Mouse (Mus musculus) CD4-positive helper T cell, adult 2 months (primary cell): ENCODE measurements around the gene Ifitm3.
"Not testable (repeated sequence)": the region's sequence is repeated elsewhere in the genome, so short reads cannot be mapped to it uniquely, and the experiment has no call there.

Source experiments
- DNase-seq: peaks from one replicate; pipeline ENCODE4 v3.0.0-alpha.2; 2012; ENCODE audit warnings: low read depth, missing footprints, low spot score

Ifitm3 gene

DNA sequence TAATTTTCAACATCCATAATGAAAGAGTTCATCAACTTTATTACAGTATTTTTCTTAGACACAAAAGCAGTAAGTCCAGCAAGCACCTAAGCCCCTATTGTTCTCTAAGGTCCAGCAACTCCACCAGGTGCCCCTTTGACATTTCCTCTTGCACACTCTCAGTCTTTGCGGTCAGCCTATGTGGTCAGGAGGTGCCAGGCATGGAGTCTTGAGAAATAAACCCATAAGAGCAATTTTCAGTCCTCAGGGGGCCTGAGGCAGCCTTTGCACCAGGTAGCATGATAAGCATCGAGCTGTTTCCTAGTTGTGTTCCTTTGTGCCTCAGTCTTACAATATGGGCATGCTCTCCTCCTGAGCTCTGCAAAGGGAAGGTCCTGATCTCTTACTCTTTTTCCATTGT is 26.1 kb upstream of the Ifitm3 start:
- DNase-seq, result not testable (repeated sequence)

DNA sequence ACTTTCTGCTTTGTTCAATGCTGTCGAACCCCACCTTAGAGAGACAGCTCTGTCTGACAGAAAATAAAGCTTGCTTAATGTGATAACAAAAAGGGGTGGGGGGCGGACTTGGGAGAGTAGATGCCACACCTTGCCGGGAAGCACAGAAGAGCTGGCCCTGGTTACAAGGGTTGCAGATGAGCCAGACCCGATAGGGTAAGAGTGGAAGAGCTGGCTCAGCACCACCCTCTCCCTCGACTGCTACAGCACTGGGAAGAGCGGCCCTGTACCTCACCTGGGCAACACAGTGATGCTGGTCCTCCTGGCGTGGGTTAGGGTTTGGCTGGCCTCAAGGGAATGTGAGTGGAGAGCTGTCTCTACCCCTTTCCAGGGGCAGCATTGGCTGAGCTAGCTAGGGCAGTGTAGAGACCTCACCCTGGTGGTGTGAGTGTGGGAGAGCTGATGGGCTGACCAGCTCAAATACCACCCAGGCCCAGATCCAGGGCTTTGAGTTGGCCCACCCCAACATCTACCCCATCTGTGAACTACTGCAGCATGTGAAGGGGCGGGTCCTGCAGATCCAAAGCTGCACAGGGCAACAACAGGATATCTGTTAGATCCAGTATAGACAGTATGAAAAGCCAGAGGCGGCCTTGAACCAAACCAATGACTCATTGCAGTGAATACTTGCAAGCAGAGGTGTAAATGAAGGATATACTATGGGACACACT is 22.0 kb upstream of the Ifitm3 start:
- no peak for DNase-seq

- DNase-seq, result no peak
Measured at GRCm38 (mm10) chr7:141030390-141030789, 19.8 kb upstream of the Ifitm3 start.

- no peak for DNase-seq
Measured at GRCm38 (mm10) chr7:141028831-141029230, 18.3 kb upstream of the Ifitm3 start, which contains the start of gene Gm17387. Gene Gm17387 (plus strand): TSS chr7:141029131.

DNA sequence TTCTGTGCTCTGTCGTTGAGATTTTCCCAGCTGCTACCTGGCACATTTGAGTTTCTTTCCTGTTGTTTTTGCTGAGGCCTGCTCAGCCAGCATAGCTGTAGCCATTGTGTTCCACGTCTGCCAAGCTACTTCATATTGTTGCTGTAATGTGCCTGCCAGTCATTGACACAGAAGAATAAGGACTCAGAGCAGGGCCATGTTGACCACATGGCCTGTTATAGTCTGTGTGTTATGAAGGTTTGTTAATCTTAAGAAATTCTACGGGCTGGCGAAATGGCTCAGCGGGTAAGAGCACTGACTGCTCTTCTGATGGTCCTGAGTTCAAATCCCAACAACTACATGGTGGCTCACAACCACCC is 16.1 kb upstream of the Ifitm3 start:
- DNase-seq, result no peak

DNA sequence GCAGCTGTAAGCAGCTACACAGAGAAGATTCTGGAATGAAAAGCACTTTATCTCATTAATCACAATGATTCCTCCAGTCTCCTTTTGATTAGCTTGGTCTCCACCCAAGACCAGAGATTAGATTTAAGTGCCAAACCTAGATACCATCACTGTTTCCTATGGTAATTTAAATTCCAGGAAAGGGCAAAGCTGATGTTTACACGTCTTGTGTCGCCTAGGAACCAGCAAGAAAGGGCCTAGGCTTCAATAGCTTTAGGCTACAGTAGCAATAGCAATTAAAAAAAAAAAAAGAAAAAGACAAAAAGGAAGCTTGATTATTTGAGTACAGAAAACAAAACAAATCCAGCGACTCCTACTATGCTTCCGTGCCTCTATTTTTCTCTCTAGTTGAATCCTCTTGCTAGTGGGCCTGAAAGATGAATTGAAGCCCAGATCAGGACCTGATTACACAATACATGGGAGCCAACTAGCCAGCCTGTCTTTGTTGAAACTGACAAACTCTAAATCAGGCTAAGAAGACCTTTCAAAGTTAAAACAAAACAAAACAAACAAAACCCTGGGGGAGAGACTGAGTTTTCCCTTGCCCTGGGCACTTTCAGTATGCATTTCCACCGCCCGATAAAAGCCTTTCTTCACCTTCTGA is 15.6 kb upstream of the Ifitm3 start:
- no peak for DNase-seq

DNA sequence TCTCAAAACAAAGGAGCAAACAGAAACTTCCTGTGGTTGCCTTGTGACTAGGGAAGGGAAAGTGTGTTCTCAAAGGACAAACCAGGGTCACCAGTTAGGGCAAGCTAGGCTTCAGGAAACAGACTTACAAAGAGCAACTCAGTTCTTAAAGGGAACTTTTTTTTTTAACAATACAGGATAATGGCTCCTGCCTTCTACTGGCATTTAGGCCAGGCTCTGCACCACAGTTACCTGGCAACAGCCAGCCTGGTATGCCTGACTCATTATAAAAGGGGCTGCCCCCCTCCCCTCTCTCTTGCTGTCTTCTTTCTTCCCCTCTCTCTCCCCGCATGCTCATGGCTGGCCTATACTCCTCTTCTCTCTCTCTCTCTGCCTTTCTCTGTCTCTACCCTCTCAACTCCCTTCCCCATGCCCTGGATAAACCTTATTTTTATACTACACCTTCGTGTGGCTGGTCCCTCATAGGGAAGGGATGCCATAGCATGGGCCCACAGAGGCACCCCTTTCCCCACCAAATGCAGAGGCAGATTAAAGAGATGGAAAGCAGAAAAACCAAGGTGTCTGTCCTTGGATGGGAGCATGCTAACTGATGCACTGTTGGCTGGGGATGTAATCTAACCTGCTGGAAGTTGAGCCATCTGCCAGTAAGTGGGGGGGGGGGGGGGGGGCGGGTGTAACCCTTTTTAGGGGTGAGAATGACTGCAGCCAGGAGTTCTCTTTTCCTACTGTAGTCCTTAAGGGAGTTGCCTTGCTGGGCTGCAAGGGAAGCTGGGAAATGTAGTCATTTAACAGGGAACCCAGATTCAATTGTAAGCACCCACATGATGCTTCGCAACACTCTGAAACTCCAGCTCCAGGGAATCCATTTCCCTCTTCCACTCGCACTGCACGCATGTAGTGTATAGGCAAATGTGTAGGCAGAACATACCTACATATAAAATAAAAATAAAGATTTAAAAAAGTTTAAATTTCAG is 14.6 kb upstream of the Ifitm3 start:
- no peak for DNase-seq

DNA sequence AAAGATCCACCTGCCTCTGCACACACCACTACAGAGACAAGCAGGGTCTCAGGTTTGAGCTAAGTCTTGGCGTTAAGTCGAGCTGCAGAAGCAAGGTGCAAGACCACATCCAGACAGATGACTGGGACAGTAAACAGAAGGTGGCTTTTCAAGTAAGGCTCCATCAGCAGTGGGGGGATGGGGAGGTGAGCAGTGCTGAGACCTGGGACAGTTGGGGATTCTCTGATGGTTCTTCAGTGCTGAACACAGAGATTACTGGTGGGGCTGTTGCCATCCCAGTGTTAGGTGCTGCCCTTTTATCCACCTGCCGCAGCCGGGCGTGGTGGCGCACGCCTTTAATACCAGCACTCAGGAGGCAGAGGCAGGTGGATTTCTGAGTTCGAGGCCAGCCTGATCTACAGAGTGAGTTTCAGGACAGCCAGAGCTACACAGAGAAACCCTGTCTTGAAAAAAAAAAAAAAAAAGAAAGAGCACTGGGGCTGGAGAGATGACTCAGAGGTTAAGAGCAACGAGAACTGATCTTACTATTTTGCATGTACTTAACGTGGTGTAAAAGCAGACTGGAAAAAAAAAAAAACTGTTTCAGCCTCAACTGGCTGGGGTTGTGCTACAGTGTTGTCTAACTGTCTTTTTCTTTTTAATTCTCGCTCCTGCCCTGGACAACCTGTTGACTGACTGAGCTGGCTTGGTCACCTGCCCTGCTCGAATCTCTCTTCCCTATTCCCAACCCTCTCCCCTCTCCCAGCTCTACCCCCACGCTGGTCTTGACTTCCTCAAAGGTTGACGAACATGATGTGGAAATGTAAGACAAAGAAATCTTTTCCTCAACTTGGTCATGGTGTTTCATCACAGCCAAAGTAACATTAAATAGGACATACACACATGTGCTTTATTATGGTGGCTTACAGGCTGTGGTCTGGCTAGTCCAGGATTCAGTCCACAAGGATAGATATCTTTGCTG is 11.2 kb upstream of the Ifitm3 start:
- no peak for DNase-seq

DNA sequence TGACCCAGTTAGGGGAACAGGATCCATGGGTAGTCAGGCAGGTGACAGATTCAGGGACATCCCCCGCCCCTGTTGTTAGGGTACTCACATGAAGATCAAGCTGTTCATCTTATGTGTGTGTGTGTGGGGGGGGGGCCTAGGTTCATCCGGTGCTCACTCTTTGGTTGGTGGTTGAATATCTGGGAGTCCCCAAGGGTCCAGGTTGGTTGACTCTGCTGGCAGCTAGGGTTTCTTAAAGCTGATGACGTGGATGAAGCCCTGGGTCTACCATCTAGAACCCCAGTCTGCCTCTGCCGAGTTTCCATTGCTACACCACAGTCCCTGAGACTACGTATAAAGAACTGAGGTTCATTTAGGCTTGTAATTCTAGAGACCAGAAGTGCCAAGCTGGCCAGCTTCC is 8.5 kb upstream of the Ifitm3 start:
- DNase-seq, result peak; percentile 17

DNA sequence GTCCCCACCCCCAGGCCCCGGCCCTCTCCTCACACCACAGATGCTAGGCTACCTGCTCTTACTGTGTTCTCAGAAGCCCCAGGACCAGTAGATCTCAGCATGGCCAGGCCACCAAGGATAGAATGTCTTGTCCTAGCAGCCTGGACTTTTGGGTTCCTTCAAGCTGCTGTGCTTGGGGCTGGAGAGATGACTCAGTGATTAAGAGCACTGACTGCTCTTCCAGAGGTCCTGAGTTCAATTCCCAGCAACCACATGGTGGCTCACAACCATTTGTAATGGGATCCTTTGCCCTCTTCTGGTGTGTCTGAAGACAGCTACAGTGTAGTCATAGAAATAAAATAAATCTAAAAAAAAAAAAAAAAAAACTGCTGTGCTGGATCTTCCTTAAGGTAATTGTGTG is 7.3 kb upstream of the Ifitm3 start, which contains the start of gene Ifitm6:
Gene Ifitm6 (minus strand): TSS at position 101 of the 400 bp plus-strand sequence.
- DNase-seq, result not testable (repeated sequence)

GRCm38 (mm10) chr7:141016707-141017697 is 6.4 kb upstream of the Ifitm3 start:
- no peak for DNase-seq

GRCm38 (mm10) chr7:141011238-141011770 is 734 bp upstream of the Ifitm3 start:
- no peak for DNase-seq

DNA sequence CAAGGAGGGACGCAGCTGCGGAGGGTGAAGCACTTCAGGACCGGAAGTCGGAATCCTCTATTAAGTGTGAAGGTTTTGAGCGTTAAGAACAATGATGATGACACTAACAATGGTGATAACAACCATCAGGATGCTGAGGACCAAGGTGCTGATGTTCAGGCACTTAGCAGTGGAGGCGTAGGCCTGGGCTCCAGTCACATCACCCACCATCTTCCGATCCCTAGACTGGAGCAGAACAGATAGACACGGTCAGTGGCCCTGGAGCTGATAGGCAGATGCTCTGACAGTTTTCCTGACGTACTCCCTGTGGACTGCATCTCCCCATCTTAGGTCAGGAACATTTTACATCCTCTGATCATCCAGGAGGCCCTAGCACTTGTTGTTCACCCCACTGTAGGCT is 905 bp downstream of the Ifitm3 start:
- no peak for DNase-seq

- peak; percentile 75 for DNase-seq
Measured at GRCm38 (mm10) chr7:141008938-141009660, 1.5 kb downstream of the Ifitm3 start.

DNA sequence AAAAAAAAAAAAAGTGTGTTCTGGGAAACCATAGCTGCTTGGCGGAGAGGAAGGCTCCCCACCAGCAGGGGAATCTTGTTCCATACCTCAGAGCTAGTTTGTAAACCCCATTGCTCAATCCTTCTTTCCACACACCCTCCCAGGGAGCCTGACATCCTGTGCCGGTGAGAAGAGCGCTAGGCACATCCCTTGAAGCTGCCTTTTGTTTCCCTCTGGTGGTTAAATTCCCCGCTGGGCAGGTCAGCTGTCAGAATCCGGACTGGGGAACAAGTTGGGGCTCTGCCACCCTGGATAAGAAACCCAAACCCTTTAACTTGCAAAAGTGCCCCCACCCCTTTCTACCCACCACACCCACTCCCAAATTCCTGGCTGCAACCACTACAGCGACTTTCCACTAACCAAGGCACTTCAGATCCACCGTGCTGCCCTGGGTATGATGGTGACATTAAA is 2.2 kb downstream of the Ifitm3 start:
- DNase-seq, result peak; percentile 32

DNA sequence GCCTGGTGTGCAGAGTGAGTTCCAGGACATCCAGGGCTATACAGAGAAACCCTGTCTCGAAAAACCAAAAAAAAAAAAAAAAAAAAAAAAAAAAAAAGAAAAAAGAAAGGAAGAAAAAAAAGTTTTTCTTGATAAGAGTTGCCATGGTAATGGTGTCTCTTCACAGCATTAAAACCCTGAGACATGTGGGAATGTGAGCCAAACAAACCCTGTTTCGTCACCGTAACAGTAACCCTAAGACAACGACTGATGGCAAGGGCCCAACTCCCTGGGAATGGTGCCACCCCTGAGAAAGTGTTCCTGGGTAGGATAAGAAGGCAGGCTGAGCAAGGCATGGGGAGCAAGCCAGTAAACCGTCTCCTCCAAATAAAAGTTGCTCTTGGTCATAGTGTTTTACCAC is 3.7 kb downstream of the Ifitm3 start:
- peak; percentile 20 for DNase-seq

GRCm38 (mm10) chr7:141006446-141006845 is 4.1 kb downstream of the Ifitm3 start:
- DNase-seq, result peak; percentile 61

DNA sequence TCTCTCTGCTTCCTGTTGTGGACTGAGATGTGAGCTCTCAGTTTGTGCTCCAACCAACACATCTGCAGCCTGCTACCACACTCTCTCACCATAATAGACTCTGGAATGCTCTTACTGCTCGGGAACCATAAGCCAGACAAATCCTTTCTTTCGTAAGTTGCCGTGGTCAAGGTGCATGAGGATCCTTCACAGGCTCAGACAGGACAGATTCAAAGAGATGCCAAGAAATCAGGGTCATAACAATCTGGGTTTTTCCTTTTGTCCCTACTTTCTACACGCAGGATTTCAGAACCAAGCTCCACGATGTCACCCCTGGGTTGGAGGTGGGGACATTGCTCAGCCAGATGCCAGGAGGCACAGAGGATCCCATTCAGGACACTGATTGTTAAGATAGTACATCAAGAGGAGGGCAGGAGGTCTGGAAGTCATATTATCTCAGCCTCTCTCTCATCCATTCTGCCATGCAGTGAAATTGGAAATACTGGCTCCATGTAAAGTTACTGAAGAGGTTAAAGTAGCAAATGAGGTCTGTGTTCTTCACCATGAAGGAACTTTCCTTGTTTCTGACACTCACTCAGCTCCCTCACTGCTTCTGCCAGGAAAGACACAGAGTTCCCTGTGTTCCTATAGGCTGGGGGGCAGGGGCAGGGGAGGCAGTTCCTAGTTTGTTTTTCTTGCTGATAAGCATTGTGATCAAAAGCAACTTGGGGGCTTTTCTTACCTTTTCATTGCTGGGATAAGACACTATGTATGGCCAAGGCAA is 7.1 kb downstream of the Ifitm3 start:
- DNase-seq, result no peak
